Mouse (Mus musculus) C2C12 (cell line): ENCODE measurements around the gene Slc5a11. TPM values are rescaled to one million over a fixed set of nuclear protein-coding genes. Genes with fewer than 3 reads are reported as not detected.

Experiments used
- H3K27me3 ChIP-seq: one replicate; pipeline ENCODE4 v1.6.1; 2011; ENCODE audit not compliant: control insufficient read depth, insufficient read depth, insufficient read length
- H3K36me3 ChIP-seq: one replicate; pipeline ENCODE4 v1.6.1; 2011; ENCODE audit not compliant: control insufficient read depth, insufficient read depth
- H3K4me3 ChIP-seq: one replicate; pipeline ENCODE4 v1.5.1; 2011; ENCODE audit warnings: mild to moderate bottlenecking, control low read depth; ENCODE audit not compliant: poor library complexity, insufficient read depth, severe bottlenecking
- H3K79me2 ChIP-seq: one replicate; pipeline ENCODE4 v1.6.1; 2011; ENCODE audit not compliant: control insufficient read depth, insufficient read depth
- H3K79me3 ChIP-seq: one replicate; pipeline ENCODE4 v1.6.1; 2011; ENCODE audit warnings: low read depth, control low read depth
- H3ac ChIP-seq: one replicate; pipeline ENCODE3; 2011; ENCODE audit warnings: low read depth; ENCODE audit not compliant: control insufficient read depth, insufficient read length
- CEBPB ChIP-seq: IDR thresholded peaks from one replicate; pipeline ENCODE4 v1.6.1; 2011; ENCODE audit warnings: low read depth, mild to moderate bottlenecking, control low read depth, moderate library complexity
- CTCF ChIP-seq: IDR thresholded peaks from one replicate; pipeline ENCODE4 v1.5.1; 2011; ENCODE audit not compliant: control insufficient read depth, insufficient read depth, insufficient read length
- FOSL1 ChIP-seq: IDR thresholded peaks from one replicate; pipeline ENCODE4 v1.8.0; 2011; ENCODE audit warnings: mild to moderate bottlenecking, low read length; ENCODE audit not compliant: poor library complexity, insufficient read depth, severe bottlenecking
- MAX ChIP-seq: IDR thresholded peaks from one replicate; pipeline ENCODE4 v1.6.1; 2011; ENCODE audit warnings: mild to moderate bottlenecking, control low read depth
- MYOD1 ChIP-seq: IDR thresholded peaks from one replicate; pipeline ENCODE4 v1.6.1; 2011; ENCODE audit warnings: low read depth; ENCODE audit not compliant: control insufficient read depth, insufficient read length
- MYOG ChIP-seq: IDR thresholded peaks from one replicate; pipeline ENCODE4 v1.6.1; 2011; ENCODE audit not compliant: control insufficient read depth, insufficient read length; ENCODE audit errors: extremely low read depth
- USF1 ChIP-seq: IDR thresholded peaks from one replicate; pipeline ENCODE4 v1.6.1; 2011; ENCODE audit warnings: low read depth, mild to moderate bottlenecking, control low read depth, moderate library complexity
- polyA plus RNA-seq: library from polyadenylated mRNA; unstranded; fragments of >200 nt; fragmentation: generic; extraction: Trizol; gene quantifications from one replicate; pipeline ENCODE4 v1.2.1, GENCODE M21; 2012; ENCODE audit warnings: missing spikeins

The Slc5a11 gene
- polyA plus RNA-seq, 1 experiment = 0.02 TPM

- no peak overlapping the region for H3K4me3 ChIP-seq
- no peak overlapping the region for H3ac ChIP-seq
- H3K36me3 ChIP-seq = peaks cover 21% of the 10 kb centered on the region
- no peaks in the 10 kb centered on the region for H3K79me3 ChIP-seq
- TF ChIP-seq USF1 = no peak
- TF ChIP-seq CEBPB = no peak
- no peak for TF ChIP-seq MYOG
- TF ChIP-seq FOSL1 = no peak
- TF ChIP-seq MYOD1 = no peak
- no peak for TF ChIP-seq MAX
- TF ChIP-seq CTCF = no peak
- H3K27me3 ChIP-seq = no peaks in the 10 kb centered on the region
- no peaks in the 10 kb centered on the region for H3K79me2 ChIP-seq
Observed at GRCm38 (mm10) chr7:123307887-123308558, 93.4 kb downstream of the Slc5a11 start.

- no peak overlapping the region for H3K4me3 ChIP-seq
- H3K79me2 ChIP-seq = no peaks in the 10 kb centered on the region
- peaks cover 12% of the 10 kb centered on the region for H3K36me3 ChIP-seq
Observed at GRCm38 (mm10) chr7:123311836-123312235, 97.3 kb downstream of the Slc5a11 start.

GRCm38 (mm10) chr7:123312738-123313137 is 98.2 kb downstream of the Slc5a11 start:
- H3K79me3 ChIP-seq = no peaks in the 10 kb centered on the region
- H3K79me2 ChIP-seq = no peaks in the 10 kb centered on the region
- H3ac ChIP-seq = no peak overlapping the region
- no peak overlapping the region for H3K4me3 ChIP-seq
- no peak for TF ChIP-seq USF1
- no peak for TF ChIP-seq FOSL1
- TF ChIP-seq CEBPB = no peak
- no peak for TF ChIP-seq CTCF
- TF ChIP-seq MYOG = no peak
- TF ChIP-seq MYOD1 = no peak
- TF ChIP-seq MAX = no peak
- no peaks in the 10 kb centered on the region for H3K27me3 ChIP-seq
- peaks cover 12% of the 10 kb centered on the region for H3K36me3 ChIP-seq

More at GRCm38 (mm10) chr7:123311836-123312235, 97.3 kb downstream of the Slc5a11 start:
- no peak overlapping the region for H3ac ChIP-seq
- H3K79me3 ChIP-seq = no peaks in the 10 kb centered on the region
- no peak for TF ChIP-seq CEBPB
- TF ChIP-seq MYOD1 = no peak
- no peak for TF ChIP-seq CTCF
- no peak for TF ChIP-seq FOSL1
- no peak for TF ChIP-seq MAX
- no peak for TF ChIP-seq MYOG
- no peak for TF ChIP-seq USF1
- H3K27me3 ChIP-seq = no peaks in the 10 kb centered on the region

- peaks cover 41% of the 10 kb centered on the region for H3K36me3 ChIP-seq
- H3K79me2 ChIP-seq = no peaks in the 10 kb centered on the region
- no peaks in the 10 kb centered on the region for H3K27me3 ChIP-seq
- no peak overlapping the region for H3ac ChIP-seq
- no peaks in the 10 kb centered on the region for H3K79me3 ChIP-seq
- no peak overlapping the region for H3K4me3 ChIP-seq
- TF ChIP-seq USF1 = no peak
- no peak for TF ChIP-seq CTCF
- no peak for TF ChIP-seq FOSL1
- no peak for TF ChIP-seq CEBPB
- no peak for TF ChIP-seq MYOD1
- no peak for TF ChIP-seq MYOG
- no peak for TF ChIP-seq MAX
Observed at GRCm38 (mm10) chr7:123322452-123323121, 108.0 kb downstream of the Slc5a11 start.

Other genes starting within 250 kb of the Slc5a11 start
- gene Rbbp6, start 249.1 kb upstream of the Slc5a11 start, polyA plus RNA-seq = 13.0 TPM
- gene Tnrc6a, start 90.9 kb upstream of the Slc5a11 start, polyA plus RNA-seq = 15.8 TPM
- 29.5 TPM for gene Lcmt1, start 155.0 kb downstream of the Slc5a11 start, polyA plus RNA-seq
- 17.3 TPM for gene Arhgap17, start 155.1 kb downstream of the Slc5a11 start, polyA plus RNA-seq
- 0.02 TPM for gene Aqp8, start 247.5 kb downstream of the Slc5a11 start, polyA plus RNA-seq